Mouse (Mus musculus) forebrain, postnatal 0 days (tissue): Measurements from ENCODE around the gene Samd14. TPM values are rescaled to one million over a fixed set of nuclear protein-coding genes. Genes with fewer than 3 reads are reported as not detected.

Source experiments
- ATAC-seq: fragments of 200-750 bp; cut with Nextera tagmentation; 2 replicates; pipeline ENCODE4 v1.8.0; 2017; ENCODE audit warnings: mild to moderate bottlenecking, moderate library complexity
- DNase-seq: peaks from one replicate; pipeline ENCODE4 v3.0.0-alpha.2; 2015
- H3K27ac ChIP-seq: fragments of 300-500 bp; sonication (generic); 2 replicates; pipeline ENCODE4 v1.5.1; 2014; ENCODE audit warnings: low read depth, mild to moderate bottlenecking, antibody characterized with exemption, low read length, moderate library complexity, mixed read lengths
- H3K27me3 ChIP-seq: fragments of 300-500 bp; sonication (generic); 2 replicates; pipeline ENCODE4 v1.6.1; 2014; ENCODE audit warnings: mild to moderate bottlenecking, low read length, mixed read lengths; ENCODE audit not compliant: insufficient read depth
- H3K36me3 ChIP-seq: fragments of 300-500 bp; sonication (generic); 2 replicates; pipeline ENCODE4 v1.6.1; 2014; ENCODE audit warnings: mild to moderate bottlenecking, moderate library complexity; ENCODE audit not compliant: insufficient read depth
- H3K4me1 ChIP-seq: fragments of 300-500 bp; sonication (generic); 2 replicates; pipeline ENCODE4 v1.6.1; 2014; ENCODE audit warnings: antibody characterized with exemption; ENCODE audit not compliant: insufficient read depth
- H3K4me2 ChIP-seq: fragments of 300-500 bp; sonication (generic); 2 replicates; pipeline ENCODE4 v1.6.1; 2014; ENCODE audit warnings: low read depth, mild to moderate bottlenecking, moderate library complexity
- H3K4me3 ChIP-seq: fragments of 300-500 bp; sonication (generic); 2 replicates; pipeline ENCODE4 v1.5.1; 2014; ENCODE audit warnings: low read depth, low read length, mixed read lengths
- H3K9ac ChIP-seq: fragments of 300-500 bp; sonication (generic); 2 replicates; pipeline ENCODE4 v1.6.1; 2014; ENCODE audit warnings: mild to moderate bottlenecking
- H3K9me3 ChIP-seq: fragments of 300-500 bp; sonication (generic); 2 replicates; pipeline ENCODE4 v1.6.1; 2016; ENCODE audit warnings: low read length
- CTCF ChIP-seq: sonication (generic); IDR thresholded peaks from 2 replicates; pipeline ENCODE4 v1.5.1; 2016; ENCODE audit warnings: antibody characterized with exemption, control low read depth, low read depth
- WGBS: fragments of 180-500 bp; shearing (Covaris S2); extraction: QIAGEN DNeasy Blood & Tissue Kit; methylation state at CpG from one replicate; pipeline ENCODE4 v1.1.7; 2014; 5-methylcytosine and 5-hydroxymethylcytosine counted together
- polyA plus RNA-seq: library from polyadenylated mRNA; unstranded; fragments of >200 nt; fragmentation: Nextera tagmentation; extraction: Ambion mirVana; gene quantifications from 2 replicates; pipeline ENCODE4 v1.2.1, GENCODE M21; 2015
- total RNA-seq: library from RNA; depleted of rRNA; stranded (reverse); fragments of >200 nt; gene quantifications from 2 replicates; pipeline ENCODE4 v1.2.3, GENCODE M21; 2014

The Samd14 gene
- total and polyA plus RNA-seq, 2 experiments from 2014 or later: 130 to 150 TPM

GRCm38 (mm10) chr11:94994208-94994814 is 15.4 kb upstream of the Samd14 start:
- no peaks in the 10 kb centered on the region for H3K27me3 ChIP-seq
- peak overlapping the region; percentile 91 for H3K4me2 ChIP-seq
- WGBS: 43% methylated on average over 10 of the region's 10 CpGs
- no peak for TF ChIP-seq CTCF
- H3K4me3 ChIP-seq: peak overlapping the region; percentile 93
- H3K36me3 ChIP-seq: peaks cover 23% of the 10 kb centered on the region
- H3K9me3 ChIP-seq: no peaks in the 10 kb centered on the region
- H3K4me1 ChIP-seq: peaks cover 34% of the 10 kb centered on the region
- DNase-seq: no peak
- ATAC-seq: no peak
- H3K9ac ChIP-seq: peak overlapping the region; percentile 96
- H3K27ac ChIP-seq: no peak overlapping the region

DNA sequence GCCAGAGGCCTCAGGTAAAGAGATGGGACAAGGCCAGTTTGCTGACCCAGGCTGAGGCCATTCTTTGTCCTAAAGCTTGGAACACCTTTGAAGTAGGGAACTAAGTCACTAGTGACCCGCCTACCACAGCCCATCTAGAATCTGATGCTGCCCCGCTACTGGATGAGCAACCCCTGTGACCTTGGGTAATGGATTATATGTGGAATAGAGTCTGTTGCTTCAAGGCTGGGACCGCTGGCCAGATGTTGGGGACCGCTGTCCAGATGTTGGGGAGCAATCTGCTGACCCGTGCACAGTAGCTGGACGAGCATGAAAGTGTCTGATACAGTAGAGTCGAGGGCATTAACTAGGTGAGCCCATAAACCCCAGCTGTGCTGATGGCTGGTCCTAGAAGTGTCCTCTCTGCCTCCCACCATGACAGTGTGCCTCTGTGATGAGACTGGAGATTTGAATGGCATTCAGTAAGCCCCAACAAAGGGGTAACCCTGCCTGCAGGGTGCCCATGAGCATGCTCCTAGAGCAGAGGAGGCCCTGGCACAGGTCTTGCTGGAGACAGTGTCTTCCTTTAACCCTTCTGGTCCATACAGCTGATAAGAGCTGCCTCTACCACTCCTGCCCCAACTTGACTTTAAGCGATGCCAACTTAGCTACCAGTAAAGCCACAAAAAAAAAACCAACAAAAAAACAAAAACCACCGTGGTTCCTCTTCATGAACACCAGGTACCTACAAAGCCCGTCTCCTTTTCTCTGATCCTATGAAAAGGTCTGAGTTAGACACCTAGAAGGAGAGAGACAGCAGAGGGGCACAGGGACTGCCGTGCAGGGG is 14.5 kb upstream of the Samd14 start:
- ATAC-seq (no peak), DNase-seq (no peak)
- Histone ChIP-seq H3K36me3 (peaks cover 31% of the 10 kb centered on the region), H3K4me3 (peak overlapping the region; percentile 93), H3K9me3 (no peaks in the 10 kb centered on the region), H3K27ac (no peak overlapping the region), H3K4me2 (peak overlapping the region; percentile 91), H3K9ac (peak overlapping the region; percentile 96), H3K27me3 (no peaks in the 10 kb centered on the region), H3K4me1 (peaks cover 29% of the 10 kb centered on the region)
- 82% methylated on average over 11 of the region's 11 CpGs for WGBS
- TF ChIP-seq CTCF: no peak

GRCm38 (mm10) chr11:94996101-94996500 is 13.6 kb upstream of the Samd14 start:
- Histone ChIP-seq H3K36me3 (peaks cover 39% of the 10 kb centered on the region), H3K9me3 (no peaks in the 10 kb centered on the region), H3K4me3 (no peak overlapping the region), H3K27ac (no peak overlapping the region), H3K4me2 (peak overlapping the region; percentile 91), H3K27me3 (no peaks in the 10 kb centered on the region), H3K4me1 (peaks cover 25% of the 10 kb centered on the region), H3K9ac (no peak overlapping the region; the same call in 1 of the 2 replicates)
- 82% methylated on average over 8 of the region's 8 CpGs for whole genome bisulfite sequencing
- TF ChIP-seq CTCF: no peak
- ATAC-seq: no peak
- no peak for DNase-seq

GRCm38 (mm10) chr11:94996984-94997383 is 12.7 kb upstream of the Samd14 start:
- H3K36me3 ChIP-seq: peaks cover 46% of the 10 kb centered on the region
- H3K27ac ChIP-seq: no peak overlapping the region
- TF ChIP-seq CTCF: no peak
- no peak overlapping the region for H3K4me2 ChIP-seq
- ATAC-seq: no peak
- H3K4me1 ChIP-seq: peaks cover 25% of the 10 kb centered on the region
- DNase-seq: no peak
- WGBS: 91% methylated on average over 6 of the region's 6 CpGs
- no peaks in the 10 kb centered on the region for H3K27me3 ChIP-seq
- no peak overlapping the region for H3K4me3 ChIP-seq
- no peaks in the 10 kb centered on the region for H3K9me3 ChIP-seq
- H3K9ac ChIP-seq: no peak overlapping the region

GRCm38 (mm10) chr11:94997596-94997995 is 12.1 kb upstream of the Samd14 start:
- H3K27ac ChIP-seq: no peak overlapping the region
- H3K4me1 ChIP-seq: peaks cover 25% of the 10 kb centered on the region
- H3K36me3 ChIP-seq: peaks cover 52% of the 10 kb centered on the region
- ATAC-seq (no peak), DNase-seq (no peak)
- 61% methylated on average over 5 of the region's 5 CpGs for WGBS
- H3K4me2 ChIP-seq: no peak overlapping the region
- H3K27me3 ChIP-seq: no peaks in the 10 kb centered on the region
- H3K4me3 ChIP-seq: no peak overlapping the region
- TF ChIP-seq CTCF: no peak
- H3K9me3 ChIP-seq: no peaks in the 10 kb centered on the region
- H3K9ac ChIP-seq: no peak overlapping the region

- H3K36me3 ChIP-seq: peaks cover 57% of the 10 kb centered on the region
- no peak overlapping the region for H3K9ac ChIP-seq
- H3K4me1 ChIP-seq: peaks cover 25% of the 10 kb centered on the region
- 55% methylated on average over 16 of the region's 16 CpGs for WGBS
- no peaks in the 10 kb centered on the region for H3K9me3 ChIP-seq
- no peak overlapping the region for H3K4me2 ChIP-seq
- TF ChIP-seq CTCF: no peak
- ATAC-seq (peak; percentile 23; the same call in 1 of the 2 replicates), DNase-seq (no peak)
- H3K27me3 ChIP-seq: no peaks in the 10 kb centered on the region
- 0 out of 2 replicates have a peak overlapping the region, but pooled peaks have one; percentile 15 for H3K27ac ChIP-seq
- H3K4me3 ChIP-seq: no peak overlapping the region
Observed at GRCm38 (mm10) chr11:94998041-94998531, 11.6 kb upstream of the Samd14 start.

DNA sequence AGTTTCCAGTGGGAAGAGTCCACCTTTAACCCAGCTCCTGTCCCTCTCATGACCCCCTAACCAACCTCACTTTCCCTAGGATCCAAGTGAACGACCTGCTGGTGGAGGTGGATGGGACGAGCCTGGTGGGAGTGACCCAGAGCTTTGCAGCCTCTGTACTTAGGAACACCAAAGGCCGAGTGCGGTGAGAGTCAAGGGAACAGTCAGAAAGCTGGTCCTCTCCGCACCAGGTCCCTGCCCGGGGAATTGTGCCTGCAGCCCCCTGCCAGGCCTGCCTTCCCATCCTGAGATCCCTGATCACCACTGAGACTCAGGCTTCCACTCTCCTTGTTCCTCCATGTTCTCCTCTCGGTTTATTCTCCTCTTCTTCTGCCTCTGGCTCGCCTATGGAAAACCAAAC is 9.6 kb upstream of the Samd14 start:
- ATAC-seq (no peak), DNase-seq (no peak)
- H3K4me1 ChIP-seq: peaks cover 5% of the 10 kb centered on the region
- H3K27ac ChIP-seq: 0 out of 2 replicates have a peak overlapping the region, but pooled peaks have one; percentile 66
- no peak overlapping the region for H3K4me2 ChIP-seq
- no peak for TF ChIP-seq CTCF
- peaks cover 77% of the 10 kb centered on the region for H3K36me3 ChIP-seq
- H3K4me3 ChIP-seq: no peak overlapping the region
- no peaks in the 10 kb centered on the region for H3K27me3 ChIP-seq
- no peaks in the 10 kb centered on the region for H3K9me3 ChIP-seq
- H3K9ac ChIP-seq: no peak overlapping the region
- 78% methylated on average over 8 of the region's 8 CpGs for WGBS
